Mouse (Mus musculus) megakaryocyte, embryonic 14.5 days (primary cell): ENCODE measurements at regions not wholly inside any gene's neighbourhood (a gene's known extent, or its start where the extent isn't known, plus 50 kb on each side); places are given as distances from the start of the nearest gene placed in this dataset.

Experiments used
- FLI1 ChIP-seq: IDR thresholded peaks from 2 replicates; pipeline ENCODE4 v1.6.1; 2012; ENCODE audit warnings: low read length, inconsistent platforms, mixed read lengths
- GATA1 ChIP-seq: IDR thresholded peaks from 3 replicates; pipeline ENCODE4 v1.6.1; 2012; ENCODE audit warnings: mixed read lengths, low read length, inconsistent platforms, borderline replicate concordance

- no peak for TF ChIP-seq GATA1
- no peak for TF ChIP-seq FLI1
Observed at GRCm38 (mm10) chr4:3067265-3067664, 99.9 kb upstream of the Vmn1r2 start.
